Mouse (Mus musculus) gastrocnemius, postnatal 14 days (tissue): ENCODE results near the gene Nt5e. TPM values are rescaled to one million over a fixed set of nuclear protein-coding genes. Genes with fewer than 3 reads are reported as not detected.
"Not testable (repeated sequence)": the region's sequence is repeated elsewhere in the genome, so short reads cannot be mapped to it uniquely, and the experiment has no call there.

Source experiments
- DNase-seq: peaks from one replicate; pipeline ENCODE4 v3.0.0; 2021; ENCODE audit warnings: mixed read lengths
- intact Hi-C: fragments of 180-260 bp; cut with DNase I; formaldehyde crosslinking; loops from one replicate; pipeline ENCODE4 v1.15.1; 2025; ENCODE audit warnings: low total_unique reads
- long read RNA-seq, 2 experiments: library from polyadenylated mRNA; stranded (forward); transcript quantifications; one replicate each; pipeline ENCODE4 v2.0.0; 2021
- total RNA-seq, 2 experiments: library from RNA; stranded (reverse); gene quantifications; 2 replicates each; pipeline ENCODE4 v1.2.3; 2021

The Nt5e gene
- 1 to 10 TPM; 4.8 to 5.2 TPM for total RNA-seq
- long read RNA-seq, experiment 1, transcript Nt5e-201 (9 exons, 3,995 nt): major isoform, 5 of 5 reads
- long read RNA-seq, experiment 1, partial matches to known transcripts: 0 of 5 reads
- long read RNA-seq, experiment 1, other reads (novel, unspliced or antisense): 0 of 5 reads
- long read RNA-seq, experiment 2, partial matches to known transcripts: 0 of 4 reads
- long read RNA-seq, experiment 2, other reads (novel, unspliced or antisense): 0 of 4 reads

DNA sequence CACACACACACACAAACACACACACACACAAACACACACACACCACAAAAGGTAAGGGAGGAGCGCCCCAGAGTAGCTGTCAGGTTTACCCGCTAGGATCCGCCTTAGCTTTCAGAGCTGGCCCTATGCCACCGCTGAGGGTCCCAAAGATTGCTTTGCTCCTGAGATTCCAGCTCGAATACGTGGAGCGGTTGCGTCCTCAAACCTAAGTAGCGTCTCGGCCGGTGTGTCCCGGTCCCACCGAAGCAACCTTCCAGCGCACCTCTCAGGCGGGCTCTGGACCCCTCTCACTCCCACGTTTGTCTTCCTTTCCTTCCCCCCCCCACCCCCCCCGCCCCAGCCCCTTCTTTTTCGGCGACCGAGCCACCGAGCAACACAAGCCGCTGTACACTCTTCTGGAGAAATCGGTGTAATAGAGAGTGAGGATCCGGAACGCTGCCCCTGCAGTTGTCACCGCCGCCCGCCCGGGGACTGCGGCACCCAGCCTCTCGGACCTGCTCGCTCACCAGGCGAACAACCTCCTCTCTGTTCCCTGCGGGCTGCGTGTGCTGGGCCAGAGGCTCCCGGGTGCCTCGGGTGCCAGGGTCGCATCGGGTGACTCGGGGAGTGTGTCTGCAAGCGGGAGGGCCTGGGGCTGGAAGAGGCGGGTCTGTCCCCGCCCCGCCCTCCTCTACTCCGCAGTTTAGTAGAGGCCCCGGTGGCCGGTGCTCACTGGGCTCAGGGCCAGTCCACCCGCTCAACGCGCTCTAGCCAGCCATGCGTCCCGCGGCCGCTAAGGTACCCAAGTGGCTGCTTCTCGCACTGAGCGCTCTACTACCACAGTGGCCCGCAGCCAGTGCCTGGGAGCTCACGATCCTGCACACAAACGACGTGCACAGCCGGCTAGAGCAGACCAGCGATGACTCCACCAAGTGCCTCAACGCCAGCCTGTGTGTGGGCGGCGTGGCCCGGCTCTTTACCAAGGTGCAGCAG lies at the start of gene Nt5e:
TSS of gene Nt5e (plus strand) at position 268 of the 972 bp plus-strand sequence.
- intact Hi-C loops: no loop called here
- DNase-seq: peak; percentile 87

DNA sequence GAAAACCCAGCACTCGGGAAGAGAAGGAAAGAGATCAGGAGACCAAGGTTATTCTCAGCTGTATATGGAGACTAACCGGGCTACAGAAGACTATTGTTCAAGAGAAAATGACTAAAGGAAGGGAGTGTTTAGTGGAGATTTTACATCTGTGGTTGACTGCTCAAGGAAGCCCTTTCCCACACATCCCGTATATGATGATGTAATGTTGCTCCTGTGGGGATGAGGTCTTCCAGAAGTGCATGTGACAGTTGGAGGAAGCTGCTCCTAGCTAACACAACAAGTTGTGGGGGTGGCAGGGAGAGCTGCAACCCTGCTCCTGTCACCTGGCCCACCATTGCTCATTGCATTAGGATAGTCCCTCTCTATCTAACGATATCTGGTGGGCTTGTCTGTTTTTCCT lies 49.4 kb upstream of the Nt5e start:
- intact Hi-C loops: no loop called here
- DNase-seq: no peak

GRCm38 (mm10) chr9:88279728-88280127 lies 47.3 kb upstream of the Nt5e start:
- intact Hi-C loops: no loop called here
- no peak for DNase-seq

- no peak for DNase-seq
- intact Hi-C loops: no loop called here
Observed at GRCm38 (mm10) chr9:88289568-88290168, 37.3 kb upstream of the Nt5e start.

DNA sequence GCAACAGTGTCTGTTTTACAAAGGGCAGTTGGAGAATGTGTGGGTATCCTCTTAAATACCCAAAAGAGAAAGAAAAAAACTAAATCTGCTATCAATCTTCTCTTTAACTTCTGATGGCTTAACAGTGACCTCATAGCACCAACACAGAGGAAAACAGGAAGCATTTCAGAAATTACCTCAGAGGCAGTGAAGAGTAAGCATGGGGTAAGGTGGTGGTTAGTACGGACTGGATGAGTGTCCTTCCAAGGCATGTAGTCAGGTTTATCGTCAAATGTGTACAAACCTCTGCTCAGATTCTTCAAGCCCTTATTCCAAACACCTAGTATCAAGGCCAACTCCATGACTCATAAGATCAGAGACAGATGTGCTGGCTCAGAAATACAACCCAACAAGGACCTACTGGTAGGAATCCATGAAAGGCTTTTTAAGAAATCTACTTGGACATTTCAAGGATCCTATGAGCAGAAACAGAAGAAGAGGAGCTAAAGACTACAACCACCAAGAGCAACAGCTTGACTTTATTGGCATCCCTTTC lies 34.1 kb upstream of the Nt5e start:
- DNase-seq: no peak
- intact Hi-C loops: no loop called here

GRCm38 (mm10) chr9:88295798-88296197 lies 31.2 kb upstream of the Nt5e start:
- DNase-seq: peak; percentile 43
- intact Hi-C loops: no loop called here

GRCm38 (mm10) chr9:88296321-88296720 lies 30.7 kb upstream of the Nt5e start:
- no peak for DNase-seq
- intact Hi-C loops: no loop called here

GRCm38 (mm10) chr9:88297244-88297643 lies 29.8 kb upstream of the Nt5e start:
- intact Hi-C loops, DNase-seq: not testable (repeated sequence)

GRCm38 (mm10) chr9:88297871-88298658 lies 28.9 kb upstream of the Nt5e start:
- intact Hi-C loops: no loop called here
- no peak for DNase-seq

DNA sequence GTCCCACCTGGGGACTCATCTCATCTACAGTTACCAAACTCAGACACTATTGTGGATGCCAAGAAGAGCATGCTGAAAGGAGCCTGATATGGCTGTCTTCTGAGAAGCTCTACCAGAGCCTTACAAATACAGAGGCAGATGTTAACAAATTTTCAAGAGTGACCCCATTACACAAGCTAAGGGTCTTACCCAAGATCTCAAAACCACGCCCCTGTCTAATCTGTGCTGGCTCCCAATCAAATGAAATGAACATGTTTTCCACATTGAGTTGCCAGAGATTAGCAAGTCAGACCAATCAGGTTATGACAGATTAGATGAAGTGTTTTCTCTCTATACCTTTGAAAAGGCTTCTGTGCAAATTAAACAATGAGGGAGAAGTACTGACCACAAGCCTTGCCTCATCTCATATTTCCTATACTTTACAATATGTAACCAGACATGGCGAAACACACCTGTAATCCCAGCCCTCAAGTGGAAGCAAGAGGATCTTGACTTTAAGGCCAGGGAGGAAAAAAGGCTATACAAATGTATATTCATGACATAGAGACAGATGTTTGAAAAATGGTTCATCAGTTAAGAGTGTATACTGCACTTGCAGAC lies 19.9 kb upstream of the Nt5e start:
- DNase-seq: no peak
- intact Hi-C loops: no loop called here

GRCm38 (mm10) chr9:88309127-88309526 lies 17.9 kb upstream of the Nt5e start:
- no peak for DNase-seq

GRCm38 (mm10) chr9:88319226-88319625 lies 7.8 kb upstream of the Nt5e start:
- no peak for DNase-seq
- intact Hi-C loops: no loop called here

More at GRCm38 (mm10) chr9:88309127-88309526, 17.9 kb upstream of the Nt5e start:
- intact Hi-C loops: no loop called here

- intact Hi-C loops: no loop called here
- DNase-seq: no peak
Observed at GRCm38 (mm10) chr9:88324616-88325015, 2.4 kb upstream of the Nt5e start.

DNA sequence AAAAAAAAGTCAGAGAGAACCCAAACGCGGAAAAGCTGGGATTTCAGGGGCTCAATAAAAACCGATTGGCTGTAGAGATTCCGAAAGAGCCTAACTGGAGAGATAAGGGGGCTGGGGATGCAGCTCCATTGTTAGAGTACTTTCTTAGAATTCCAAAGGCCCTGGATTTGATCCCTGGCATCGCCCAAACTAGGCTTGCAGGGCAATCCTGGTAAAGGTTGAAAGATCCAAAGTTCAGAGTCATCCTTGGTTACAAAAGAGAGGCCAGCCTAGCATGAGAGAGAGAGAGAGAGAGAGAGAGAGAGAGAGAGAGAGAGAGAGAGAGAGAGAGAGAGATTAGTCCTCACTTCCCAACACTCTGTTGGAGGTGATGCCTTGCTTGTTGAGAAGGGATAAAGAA lies 1.7 kb downstream of the Nt5e start:
- intact Hi-C loops: no loop called here
- DNase-seq: no peak

- DNase-seq: no peak
- intact Hi-C loops: no loop called here
Observed at GRCm38 (mm10) chr9:88329166-88329748, 2.3 kb downstream of the Nt5e start.

- no peak for DNase-seq
- intact Hi-C loops: no loop called here
Observed at GRCm38 (mm10) chr9:88330316-88330715, 3.3 kb downstream of the Nt5e start.

DNA sequence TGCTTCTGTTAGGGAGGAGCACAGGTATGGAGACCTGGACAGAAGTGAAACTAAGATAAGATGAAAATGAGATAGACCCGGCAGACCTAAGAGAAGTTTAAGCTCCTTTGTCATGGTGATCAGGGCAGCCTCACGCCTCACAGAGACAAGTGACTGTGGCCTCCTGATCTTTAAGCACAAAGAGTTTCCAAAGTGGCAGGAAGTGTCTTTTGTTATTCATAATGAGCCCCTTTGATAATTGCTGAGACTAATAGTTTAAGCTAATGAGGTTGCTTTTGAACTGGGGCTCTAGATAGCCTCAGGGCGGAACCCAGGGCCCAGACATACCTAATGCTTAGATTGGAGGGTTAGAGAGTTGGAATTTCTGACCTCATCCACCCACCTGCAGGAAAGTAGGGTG lies 5.5 kb downstream of the Nt5e start:
- intact Hi-C loops: no loop called here
- no peak for DNase-seq

- DNase-seq: no peak
- intact Hi-C loops: no loop called here
Observed at GRCm38 (mm10) chr9:88335839-88336238, 8.8 kb downstream of the Nt5e start.

GRCm38 (mm10) chr9:88340819-88341218 lies 13.8 kb downstream of the Nt5e start:
- intact Hi-C loops: no loop called here
- no peak for DNase-seq
